Mouse (Mus musculus): ENCODE measurements at regions not wholly inside any gene's neighbourhood (a gene's known extent, or its start where the extent isn't known, plus 50 kb on each side); places are given as distances from the start of the nearest gene placed in this dataset.

- Histone ChIP-seq H3K27me3 (replicated peaks) (no peaks in the 10 kb centered on the region), H3K4me1 (ENCODE audit: control insufficient read depth in 1 of 2, insufficient read depth in 2 of 2) (no peaks in the 10 kb centered on the region), H3K4me2 (ENCODE audit: insufficient read depth, low read depth, poor library complexity, severe bottlenecking) (peak overlapping the region; percentile 50; the same call in 1 of the 2 replicates), H3K9me3 (replicated peaks; ENCODE audit: low read length) (no peaks in the 10 kb centered on the region), H3K79me2 (replicated peaks; ENCODE audit: control insufficient read depth, extremely low read depth, insufficient read depth, poor library complexity, severe bottlenecking) (no peaks in the 10 kb centered on the region), H3K36me3 (replicated peaks in 1 of 2; ENCODE audit: control insufficient read depth in 1 of 2, insufficient read depth in 1 of 2, low read length in 1 of 2) (no peaks in the 10 kb centered on the region), H3K4me3 (replicated peaks in 1 of 3; ENCODE audit: low read depth in 2 of 3, low read length in 2 of 3, poor library complexity in 1 of 3) (no peak overlapping the region), H3K9ac (ENCODE audit: insufficient read depth, low read depth) (no peak overlapping the region), H3K27ac (ENCODE audit: insufficient read depth, low read depth) (no peak overlapping the region)
- no peak for DNase-seq (ENCODE audit: extremely low read depth)
- dilution Hi-C loops (cut with MboI; ENCODE audit: extremely low pct_ligation_motif_present, extremely low pct_unique_long_range_greater_than_20kb, low sequenced_read_pairs), result no loop called here
- in situ Hi-C loops (cut with MboI; ENCODE audit: low pct_ligation_motif_present, low pct_unique_long_range_greater_than_20kb, low sequenced_read_pairs), result no loop called here
- TF ChIP-seq E2F4 (IDR thresholded peaks at IDR 0.05; ENCODE audit: insufficient replicate concordance, low read depth, low read length) (no peak), UBTF (IDR thresholded peaks at IDR 0.05; ENCODE audit: low read depth, low read length) (no peak), RCOR1 (conservative IDR thresholded peaks at IDR 0.05; ENCODE audit: low read depth, low read length) (no peak), EP300 (IDR thresholded peaks at IDR 0.05; ENCODE audit: low read length) (no peak), BHLHE40 (IDR thresholded peaks at IDR 0.05; ENCODE audit: low read depth, low read length) (no peak), CTCF (conservative IDR thresholded peaks at IDR 0.05 in 1 of 2, IDR thresholded peaks at IDR 0.05 in 1 of 2; ENCODE audit: low read depth in 2 of 2, low read length in 2 of 2) (no peak), MAX (IDR thresholded peaks at IDR 0.05; ENCODE audit: low read length) (no peak), ZMIZ1 (IDR thresholded peaks at IDR 0.05; ENCODE audit: low read depth, low read length) (no peak), ETS1 (conservative IDR thresholded peaks at IDR 0.05; ENCODE audit: low read depth, low read length) (no peak), MEF2A (IDR thresholded peaks at IDR 0.05; ENCODE audit: borderline replicate concordance, low read depth, low read length) (no peak), TBP (conservative IDR thresholded peaks at IDR 0.05; ENCODE audit: low read depth, low read length) (no peak)
Observed at GRCm38 (mm10) chr3:40091773-40092343, 439.2 kb upstream of the Intu start.

- TF ChIP-seq USF2 (conservative IDR thresholded peaks at IDR 0.05; ENCODE audit: low read depth, low read length), result no peak
- TF ChIP-seq NRF1 (IDR thresholded peaks at IDR 0.05; ENCODE audit: low read depth, low read length), result no peak
Observed at GRCm38 (mm10) chr3:40092765-40093368, 438.2 kb upstream of the Intu start.

GRCm38 (mm10) chr3:40094040-40094439, 437.0 kb upstream of the Intu start:
- Histone ChIP-seq H3K36me3 (replicated peaks in 1 of 2; ENCODE audit: control insufficient read depth in 1 of 2, insufficient read depth in 1 of 2, low read length in 1 of 2) (no peaks in the 10 kb centered on the region), H3K79me2 (replicated peaks; ENCODE audit: control insufficient read depth, extremely low read depth, insufficient read depth, poor library complexity, severe bottlenecking) (no peaks in the 10 kb centered on the region), H3K9ac (ENCODE audit: insufficient read depth, low read depth) (no peak overlapping the region), H3K27me3 (replicated peaks) (no peaks in the 10 kb centered on the region), H3K27ac (ENCODE audit: insufficient read depth, low read depth) (no peak overlapping the region), H3K9me3 (replicated peaks; ENCODE audit: low read length) (no peaks in the 10 kb centered on the region), H3K4me1 (ENCODE audit: control insufficient read depth in 1 of 2, insufficient read depth in 2 of 2) (no peaks in the 10 kb centered on the region), H3K4me2 (ENCODE audit: insufficient read depth, low read depth, poor library complexity, severe bottlenecking) (no peak overlapping the region), H3K4me3 (replicated peaks in 1 of 3; ENCODE audit: low read depth in 2 of 3, low read length in 2 of 3, poor library complexity in 1 of 3) (no peak overlapping the region)
- no peak for DNase-seq (ENCODE audit: extremely low read depth)
- TF ChIP-seq SMC3 (IDR thresholded peaks at IDR 0.05; ENCODE audit: low read depth, low read length) (no peak), ZNF384 (IDR thresholded peaks at IDR 0.05; ENCODE audit: low read depth, low read length) (no peak), GABPA (IDR thresholded peaks at IDR 0.05; ENCODE audit: insufficient replicate concordance, low read depth, low read length) (no peak), ETS1 (conservative IDR thresholded peaks at IDR 0.05; ENCODE audit: low read depth, low read length) (no peak), CTCF (conservative IDR thresholded peaks at IDR 0.05 in 1 of 2, IDR thresholded peaks at IDR 0.05 in 1 of 2; ENCODE audit: low read depth in 2 of 2, low read length in 2 of 2) (no peak), NELFE (IDR thresholded peaks at IDR 0.05; ENCODE audit: low read depth, low read length) (no peak), MYC (IDR thresholded peaks at IDR 0.05; ENCODE audit: low read depth, low read length) (no peak), ELF1 (IDR thresholded peaks at IDR 0.05; ENCODE audit: low read depth, low read length) (no peak)
- dilution Hi-C loops (cut with MboI; ENCODE audit: extremely low pct_ligation_motif_present, extremely low pct_unique_long_range_greater_than_20kb, low sequenced_read_pairs), result no loop called here
- in situ Hi-C loops (cut with MboI; ENCODE audit: low pct_ligation_motif_present, low pct_unique_long_range_greater_than_20kb, low sequenced_read_pairs), result no loop called here

More at GRCm38 (mm10) chr3:40092765-40093368, 438.2 kb upstream of the Intu start:
- no peak for DNase-seq (ENCODE audit: extremely low read depth)
- no peaks in the 10 kb centered on the region for H3K4me1 ChIP-seq (ENCODE audit: control insufficient read depth in 1 of 2, insufficient read depth in 2 of 2)
- no peaks in the 10 kb centered on the region for H3K36me3 ChIP-seq (replicated peaks in 1 of 2; ENCODE audit: control insufficient read depth in 1 of 2, insufficient read depth in 1 of 2, low read length in 1 of 2)
- H3K27ac ChIP-seq (ENCODE audit: insufficient read depth, low read depth), result no peak overlapping the region
- no peaks in the 10 kb centered on the region for H3K9me3 ChIP-seq (replicated peaks; ENCODE audit: low read length)
- dilution Hi-C loops (cut with MboI; ENCODE audit: extremely low pct_ligation_motif_present, extremely low pct_unique_long_range_greater_than_20kb, low sequenced_read_pairs), result no loop called here
- H3K4me2 ChIP-seq (ENCODE audit: insufficient read depth, low read depth, poor library complexity, severe bottlenecking), result no peak overlapping the region
- no peaks in the 10 kb centered on the region for H3K79me2 ChIP-seq (replicated peaks; ENCODE audit: control insufficient read depth, extremely low read depth, insufficient read depth, poor library complexity, severe bottlenecking)
- H3K27me3 ChIP-seq (replicated peaks), result no peaks in the 10 kb centered on the region
- no peak overlapping the region for H3K9ac ChIP-seq (ENCODE audit: insufficient read depth, low read depth)
- in situ Hi-C loops (cut with MboI; ENCODE audit: low pct_ligation_motif_present, low pct_unique_long_range_greater_than_20kb, low sequenced_read_pairs), result no loop called here
- H3K4me3 ChIP-seq (replicated peaks in 1 of 3; ENCODE audit: low read depth in 2 of 3, low read length in 2 of 3, poor library complexity in 1 of 3), result no peak overlapping the region
